Mouse (Mus musculus): ENCODE measurements around the gene Rora. TPM values are rescaled to one million over a fixed set of nuclear protein-coding genes. Genes with fewer than 3 reads are reported as not detected.

Gene Rora
- polyA plus RNA-seq, 1 experiment from 2014 or later, result 23.1 TPM

- Histone ChIP-seq H3K9ac (replicated peaks) (no peak overlapping the region), H3K4me1 (ENCODE audit: insufficient read depth) (no peaks in the 10 kb centered on the region), H3K9me3 (ENCODE audit: low read length) (no peaks in the 10 kb centered on the region), H3K4me3 (ENCODE audit: low read depth, low read length) (no peak overlapping the region), H3K27me3 (ENCODE audit: insufficient read depth, low read length) (no peaks in the 10 kb centered on the region), H3K4me2 (ENCODE audit: low read depth, low read length) (no peak overlapping the region), H3K27ac (ENCODE audit: low read depth) (no peak overlapping the region), H3K36me3 (replicated peaks; ENCODE audit: insufficient read depth, low read length) (no peaks in the 10 kb centered on the region)
- ATAC-seq, result no peak
- WGBS (ENCODE audit: insufficient replicate concordance), result 75% methylated on average over 4 of the region's 4 CpGs
- no peak for TF ChIP-seq CTCF (IDR thresholded peaks at IDR 0.05; ENCODE audit: low read depth)
- TF ChIP-seq EP300 (IDR thresholded peaks at IDR 0.05; ENCODE audit: low read depth), result no peak
- DNase-seq, result no peak
Observed at GRCm38 (mm10) chr9:68790922-68791321, 137.3 kb downstream of the Rora start.

GRCm38 (mm10) chr9:68791982-68792540 lies 138.5 kb downstream of the Rora start:
- no peaks in the 10 kb centered on the region for H3K9me3 ChIP-seq (ENCODE audit: low read length)
- H3K4me3 ChIP-seq (ENCODE audit: low read depth, low read length), result no peak overlapping the region
- no peaks in the 10 kb centered on the region for H3K27me3 ChIP-seq (ENCODE audit: insufficient read depth, low read length)
- no peak overlapping the region for H3K4me2 ChIP-seq (ENCODE audit: low read depth, low read length)
- H3K27ac ChIP-seq (ENCODE audit: low read depth), result no peak overlapping the region
- TF ChIP-seq EP300 (IDR thresholded peaks at IDR 0.05; ENCODE audit: low read depth) (no peak), CTCF (IDR thresholded peaks at IDR 0.05; ENCODE audit: low read depth) (no peak)
- H3K9ac ChIP-seq (replicated peaks), result no peak overlapping the region
- H3K36me3 ChIP-seq (replicated peaks; ENCODE audit: insufficient read depth, low read length), result no peaks in the 10 kb centered on the region
- DNase-seq, result no peak
- WGBS (ENCODE audit: insufficient replicate concordance), result 77% methylated on average over 16 of the region's 16 CpGs
- no peaks in the 10 kb centered on the region for H3K4me1 ChIP-seq (ENCODE audit: insufficient read depth)
- no peak for ATAC-seq

GRCm38 (mm10) chr9:68795314-68795713 lies 141.7 kb downstream of the Rora start:
- no peak for TF ChIP-seq EP300 (IDR thresholded peaks at IDR 0.05; ENCODE audit: low read depth)
- no peak for TF ChIP-seq CTCF (IDR thresholded peaks at IDR 0.05; ENCODE audit: low read depth)

DNA sequence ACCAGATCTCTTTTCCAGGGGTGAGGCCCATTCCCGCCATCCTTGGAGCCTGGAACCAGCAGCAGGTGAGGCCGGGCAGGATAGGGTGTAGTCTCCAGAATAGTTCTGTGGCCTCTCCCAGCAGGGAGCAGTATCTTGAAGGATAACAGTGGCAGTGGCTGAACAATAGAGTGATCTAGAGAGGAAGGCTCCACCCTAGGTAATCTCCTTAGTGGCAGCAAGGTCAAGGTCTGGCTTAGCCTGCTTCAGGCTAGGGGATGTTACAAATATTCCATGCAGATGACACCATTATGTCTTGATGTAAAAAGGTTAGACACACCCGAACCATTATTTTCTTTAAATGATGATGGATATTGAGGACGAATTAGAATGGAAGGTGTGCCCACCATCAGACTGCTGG lies 144.6 kb downstream of the Rora start:
- WGBS (ENCODE audit: insufficient replicate concordance), result 69% methylated on average over 4 of the region's 4 CpGs
- TF ChIP-seq EP300 (IDR thresholded peaks at IDR 0.05; ENCODE audit: low read depth) (no peak), CTCF (IDR thresholded peaks at IDR 0.05; ENCODE audit: low read depth) (no peak)
- Histone ChIP-seq H3K4me2 (ENCODE audit: low read depth, low read length) (no peak overlapping the region), H3K9ac (replicated peaks) (no peak overlapping the region), H3K27me3 (ENCODE audit: insufficient read depth, low read length) (no peaks in the 10 kb centered on the region), H3K4me1 (ENCODE audit: insufficient read depth) (no peaks in the 10 kb centered on the region), H3K27ac (ENCODE audit: low read depth) (no peak overlapping the region), H3K4me3 (ENCODE audit: low read depth, low read length) (no peak overlapping the region), H3K9me3 (ENCODE audit: low read length) (0 out of 2 replicates have a peak, but pooled peaks cover 3% of the 10 kb centered on the region), H3K36me3 (replicated peaks; ENCODE audit: insufficient read depth, low read length) (no peaks in the 10 kb centered on the region)
- DNase-seq (no peak), ATAC-seq (no peak)

More at GRCm38 (mm10) chr9:68795314-68795713, 141.7 kb downstream of the Rora start:
- Histone ChIP-seq H3K4me1 (ENCODE audit: insufficient read depth) (no peaks in the 10 kb centered on the region), H3K9me3 (ENCODE audit: low read length) (no peaks in the 10 kb centered on the region), H3K4me2 (ENCODE audit: low read depth, low read length) (no peak overlapping the region), H3K9ac (replicated peaks) (no peak overlapping the region), H3K36me3 (replicated peaks; ENCODE audit: insufficient read depth, low read length) (no peaks in the 10 kb centered on the region), H3K27ac (ENCODE audit: low read depth) (no peak overlapping the region), H3K27me3 (ENCODE audit: insufficient read depth, low read length) (no peaks in the 10 kb centered on the region), H3K4me3 (ENCODE audit: low read depth, low read length) (no peak overlapping the region)
- ATAC-seq, result no peak
- 73% methylated on average over 13 of the region's 13 CpGs for WGBS (ENCODE audit: insufficient replicate concordance)
- DNase-seq, result no peak

- no peaks in the 10 kb centered on the region for H3K27me3 ChIP-seq (ENCODE audit: insufficient read depth, low read length)
- no peak overlapping the region for H3K4me3 ChIP-seq (ENCODE audit: low read depth, low read length)
- H3K4me1 ChIP-seq (ENCODE audit: insufficient read depth), result no peaks in the 10 kb centered on the region
- no peak overlapping the region for H3K9ac ChIP-seq (replicated peaks)
- no peak for ATAC-seq
- H3K27ac ChIP-seq (ENCODE audit: low read depth), result no peak overlapping the region
- H3K4me2 ChIP-seq (ENCODE audit: low read depth, low read length), result no peak overlapping the region
- WGBS (ENCODE audit: insufficient replicate concordance), result 76% methylated on average over 6 of the region's 6 CpGs
- no peaks in the 10 kb centered on the region for H3K36me3 ChIP-seq (replicated peaks; ENCODE audit: insufficient read depth, low read length)
- no peak for TF ChIP-seq EP300 (IDR thresholded peaks at IDR 0.05; ENCODE audit: low read depth)
- TF ChIP-seq CTCF (IDR thresholded peaks at IDR 0.05; ENCODE audit: low read depth), result no peak
- H3K9me3 ChIP-seq (ENCODE audit: low read length), result 0 out of 2 replicates have a peak, but pooled peaks cover 3% of the 10 kb centered on the region
- no peak for DNase-seq
Observed at GRCm38 (mm10) chr9:68799065-68799464, 145.5 kb downstream of the Rora start.

DNA sequence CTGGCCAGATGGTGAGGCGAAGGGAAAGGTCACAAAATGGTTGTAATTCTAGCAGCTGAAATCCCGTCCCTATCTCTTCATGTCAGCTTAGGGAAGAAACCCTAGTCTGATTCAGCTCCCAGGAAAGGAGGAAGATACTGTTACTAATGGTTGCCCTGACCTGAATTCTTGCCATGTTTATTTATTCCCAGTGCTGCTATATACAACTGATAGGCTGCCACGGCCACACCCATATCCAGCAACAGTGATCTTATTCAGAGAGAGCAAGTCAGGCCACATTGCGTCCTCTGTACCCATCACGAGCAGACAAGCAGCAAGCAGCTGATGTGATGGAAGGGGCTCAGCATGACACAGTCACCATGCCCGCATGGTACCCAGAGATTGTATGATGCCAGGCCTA lies 150.6 kb downstream of the Rora start:
- H3K4me1 ChIP-seq (ENCODE audit: insufficient read depth), result peaks cover 2% of the 10 kb centered on the region; the same call in 1 of the 2 replicates
- 69% methylated on average over 6 of the region's 6 CpGs for WGBS (ENCODE audit: insufficient replicate concordance)
- TF ChIP-seq CTCF (IDR thresholded peaks at IDR 0.05; ENCODE audit: low read depth) (no peak), EP300 (IDR thresholded peaks at IDR 0.05; ENCODE audit: low read depth) (no peak)
- H3K27ac ChIP-seq (ENCODE audit: low read depth), result no peak overlapping the region
- DNase-seq (no peak), ATAC-seq (no peak)
- H3K9ac ChIP-seq (replicated peaks), result no peak overlapping the region
- no peaks in the 10 kb centered on the region for H3K27me3 ChIP-seq (ENCODE audit: insufficient read depth, low read length)
- H3K4me3 ChIP-seq (ENCODE audit: low read depth, low read length), result no peak overlapping the region
- 0 out of 2 replicates have a peak, but pooled peaks cover 3% of the 10 kb centered on the region for H3K9me3 ChIP-seq (ENCODE audit: low read length)
- no peaks in the 10 kb centered on the region for H3K36me3 ChIP-seq (replicated peaks; ENCODE audit: insufficient read depth, low read length)
- no peak overlapping the region for H3K4me2 ChIP-seq (ENCODE audit: low read depth, low read length)
